Mouse (Mus musculus): ENCODE measurements around the gene Fthl17d. TPM values are rescaled to one million over a fixed set of nuclear protein-coding genes. Genes with fewer than 3 reads are reported as not detected.
"Not testable (repeated sequence)": the region's sequence is repeated elsewhere in the genome, so short reads cannot be mapped to it uniquely, and the experiment has no call there.

The Fthl17d gene
- polyA plus RNA-seq (2012; rRNA removed) = 2.0 and 3.0 TPM in 2 replicates

DNA sequence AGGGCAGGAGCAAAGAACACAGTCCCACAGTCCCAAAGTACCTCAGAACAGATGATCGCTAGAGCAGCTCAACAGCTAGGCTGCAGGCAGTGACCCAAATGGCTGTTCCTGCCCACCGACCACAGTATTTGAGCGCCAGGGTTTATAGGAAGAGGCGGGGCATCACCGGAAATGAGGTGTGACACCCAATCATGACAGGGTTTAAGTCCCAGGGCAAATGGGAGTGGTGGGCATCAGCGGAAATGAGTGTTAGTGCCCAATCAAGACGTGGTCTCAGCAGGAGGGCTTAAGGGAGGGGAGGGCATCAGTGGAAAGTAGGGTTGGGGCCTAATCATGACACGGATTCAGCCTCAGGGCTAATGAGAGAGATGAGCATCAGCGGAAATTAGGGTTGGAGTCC, at the start of gene Fthl17d:
Fthl17d (minus strand) TSS at position 101 of the 400 bp plus-strand sequence.
- H3K4me3 ChIP-seq (ENCODE audit: control insufficient read depth, low read depth, low read length); H3K27me3 ChIP-seq (ENCODE audit: control insufficient read depth, insufficient read depth, low read length); H3K36me3 ChIP-seq (ENCODE audit: control insufficient read depth, insufficient read depth, low read length); H3K27ac ChIP-seq (ENCODE audit: control insufficient read depth, insufficient read depth, low read depth, low read length); H3K4me1 ChIP-seq (ENCODE audit: control insufficient read depth, insufficient read depth, low read length): not testable (repeated sequence)

- not testable (repeated sequence) for H3K4me1 ChIP-seq (ENCODE audit: control insufficient read depth, insufficient read depth, low read length); H3K4me3 ChIP-seq (ENCODE audit: control insufficient read depth, low read depth, low read length); H3K36me3 ChIP-seq (ENCODE audit: control insufficient read depth, insufficient read depth, low read length); H3K27me3 ChIP-seq (ENCODE audit: control insufficient read depth, insufficient read depth, low read length); H3K27ac ChIP-seq (ENCODE audit: control insufficient read depth, insufficient read depth, low read depth, low read length)
These were observed 46.6 kb upstream of the Fthl17d start, which contains the start of gene Fthl17e for GRCm38 (mm10) chrX:9033193-9033592. Fthl17e (plus strand) TSS chrX:9033493.

DNA sequence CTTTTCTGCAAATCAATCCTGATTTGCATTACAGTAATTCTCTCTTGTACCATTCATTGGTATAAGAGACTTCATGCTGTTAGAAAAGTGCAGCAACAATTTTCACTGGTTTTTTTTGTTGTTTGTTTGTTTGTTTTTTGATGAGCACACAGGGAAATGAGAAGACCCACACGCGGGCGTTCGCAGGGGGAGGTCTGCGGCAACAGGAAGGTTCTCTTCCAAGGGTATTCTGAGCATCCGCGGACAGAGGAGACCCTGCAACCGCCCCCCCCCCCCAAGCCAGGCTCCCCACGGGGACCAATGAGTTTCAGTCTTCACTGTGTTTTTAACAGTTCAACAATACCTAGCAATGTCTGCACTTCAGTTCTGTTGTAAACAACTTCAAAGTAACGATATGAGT, 32.9 kb upstream of the Fthl17d start:
- H3K27me3 ChIP-seq (ENCODE audit: control insufficient read depth, insufficient read depth, low read length) = no peaks in the 10 kb centered on the region
- H3K36me3 ChIP-seq (ENCODE audit: control insufficient read depth, insufficient read depth, low read length) = no peaks in the 10 kb centered on the region
- TF ChIP-seq POLR2A (IDR thresholded peaks at IDR 0.05; ENCODE audit: control insufficient read depth, low read depth, low read length) (no peak), CTCF (IDR thresholded peaks at IDR 0.05; ENCODE audit: control insufficient read depth, insufficient read depth, insufficient replicate concordance, low read depth, low read length) (no peak)
- no peak overlapping the region for H3K27ac ChIP-seq (ENCODE audit: control insufficient read depth, insufficient read depth, low read depth, low read length)
- no peak overlapping the region for H3K4me3 ChIP-seq (ENCODE audit: control insufficient read depth, low read depth, low read length)
- no peaks in the 10 kb centered on the region for H3K4me1 ChIP-seq (ENCODE audit: control insufficient read depth, insufficient read depth, low read length)

GRCm38 (mm10) chrX:9016079-9016478, 29.5 kb upstream of the Fthl17d start:
- Histone ChIP-seq H3K36me3 (ENCODE audit: control insufficient read depth, insufficient read depth, low read length) (no peaks in the 10 kb centered on the region), H3K4me1 (ENCODE audit: control insufficient read depth, insufficient read depth, low read length) (no peaks in the 10 kb centered on the region), H3K4me3 (ENCODE audit: control insufficient read depth, low read depth, low read length) (no peak overlapping the region), H3K27me3 (ENCODE audit: control insufficient read depth, insufficient read depth, low read length) (no peaks in the 10 kb centered on the region), H3K27ac (ENCODE audit: control insufficient read depth, insufficient read depth, low read depth, low read length) (no peak overlapping the region)
- TF ChIP-seq CTCF (IDR thresholded peaks at IDR 0.05; ENCODE audit: control insufficient read depth, insufficient read depth, insufficient replicate concordance, low read depth, low read length) (no peak), POLR2A (IDR thresholded peaks at IDR 0.05; ENCODE audit: control insufficient read depth, low read depth, low read length) (no peak)

- not testable (repeated sequence) for H3K27ac ChIP-seq (ENCODE audit: control insufficient read depth, insufficient read depth, low read depth, low read length); H3K36me3 ChIP-seq (ENCODE audit: control insufficient read depth, insufficient read depth, low read length); H3K4me1 ChIP-seq (ENCODE audit: control insufficient read depth, insufficient read depth, low read length); H3K4me3 ChIP-seq (ENCODE audit: control insufficient read depth, low read depth, low read length); H3K27me3 ChIP-seq (ENCODE audit: control insufficient read depth, insufficient read depth, low read length)
These were observed 10.1 kb downstream of the Fthl17d start, which contains the start of gene Fthl17c for GRCm38 (mm10) chrX:8976459-8976858. Fthl17c (minus strand) TSS chrX:8976559.

DNA sequence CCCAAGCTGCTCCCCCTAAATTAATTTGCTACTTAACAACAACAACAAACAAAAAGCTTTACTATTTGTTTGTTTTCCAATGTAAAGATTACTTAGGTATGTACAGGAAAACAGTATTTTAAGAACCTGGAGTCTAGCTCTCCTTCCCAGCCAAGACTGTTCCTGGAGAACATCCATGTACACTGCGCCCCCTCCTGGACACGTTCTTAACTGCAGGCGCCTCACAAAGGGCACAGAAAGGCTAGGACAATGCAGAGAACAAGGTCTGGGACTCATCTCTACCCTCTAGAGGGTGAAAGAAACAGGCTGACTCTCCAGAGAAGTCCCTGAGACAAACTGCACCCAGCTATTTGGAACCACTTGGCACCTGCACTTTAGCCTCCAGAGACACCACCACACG, 21.9 kb downstream of the Fthl17d start:
- not testable (repeated sequence) for H3K27me3 ChIP-seq (ENCODE audit: control insufficient read depth, insufficient read depth, low read length); H3K4me1 ChIP-seq (ENCODE audit: control insufficient read depth, insufficient read depth, low read length); H3K4me3 ChIP-seq (ENCODE audit: control insufficient read depth, low read depth, low read length); H3K27ac ChIP-seq (ENCODE audit: control insufficient read depth, insufficient read depth, low read depth, low read length); H3K36me3 ChIP-seq (ENCODE audit: control insufficient read depth, insufficient read depth, low read length)
- TF ChIP-seq CTCF (IDR thresholded peaks at IDR 0.05; ENCODE audit: control insufficient read depth, insufficient read depth, insufficient replicate concordance, low read depth, low read length) = peak; percentile 20; the same call in 1 of the 2 replicates

GRCm38 (mm10) chrX:8962875-8963274, 23.7 kb downstream of the Fthl17d start, which contains the start of gene Fthl17b:
Fthl17b (minus strand) TSS chrX:8962975.
- not testable (repeated sequence) for H3K4me1 ChIP-seq (ENCODE audit: control insufficient read depth, insufficient read depth, low read length); H3K36me3 ChIP-seq (ENCODE audit: control insufficient read depth, insufficient read depth, low read length); H3K27me3 ChIP-seq (ENCODE audit: control insufficient read depth, insufficient read depth, low read length); H3K27ac ChIP-seq (ENCODE audit: control insufficient read depth, insufficient read depth, low read depth, low read length); H3K4me3 ChIP-seq (ENCODE audit: control insufficient read depth, low read depth, low read length)

- not testable (repeated sequence) for H3K36me3 ChIP-seq (ENCODE audit: control insufficient read depth, insufficient read depth, low read length); H3K4me1 ChIP-seq (ENCODE audit: control insufficient read depth, insufficient read depth, low read length); H3K4me3 ChIP-seq (ENCODE audit: control insufficient read depth, low read depth, low read length); H3K27ac ChIP-seq (ENCODE audit: control insufficient read depth, insufficient read depth, low read depth, low read length); H3K27me3 ChIP-seq (ENCODE audit: control insufficient read depth, insufficient read depth, low read length)
- TF ChIP-seq CTCF (IDR thresholded peaks at IDR 0.05; ENCODE audit: control insufficient read depth, insufficient read depth, insufficient replicate concordance, low read depth, low read length) = peak; percentile 23; the same call in 1 of the 2 replicates
These were observed 38.3 kb downstream of the Fthl17d start for GRCm38 (mm10) chrX:8948130-8948805.

All from testis, adult 2 months (tissue).